Mouse (Mus musculus) G1E (cell line): Measurements from ENCODE around the gene Enpp1. TPM values are rescaled to one million over a fixed set of nuclear protein-coding genes. Genes with fewer than 3 reads are reported as not detected.

ENCODE experiments used
- ATAC-seq: 2 replicates; pipeline ENCODE4 v1.8.0; 2016; ENCODE audit warnings: mild to moderate bottlenecking; ENCODE audit not compliant: insufficient number of reproducible peaks, poor library complexity, low FRiP score, severe bottlenecking; ENCODE audit errors: extremely low read depth
- DNase-seq: peaks from one replicate; pipeline ENCODE4 v3.0.0; 2012; ENCODE audit warnings: low spot score
- H3K27me3 ChIP-seq: 2 replicates; pipeline ENCODE4 v1.6.1; 2012; ENCODE audit warnings: mild to moderate bottlenecking, low read length, inconsistent platforms; ENCODE audit not compliant: insufficient read depth
- H3K36me3 ChIP-seq: replicated peaks from 2 replicates; pipeline ENCODE3; 2012; ENCODE audit warnings: mild to moderate bottlenecking, inconsistent platforms
- H3K4me1 ChIP-seq: 2 replicates; pipeline ENCODE4 v1.6.1; 2012; ENCODE audit warnings: low read depth, low read length, inconsistent platforms, mixed read lengths; ENCODE audit not compliant: insufficient read depth
- H3K4me3 ChIP-seq: 2 replicates; pipeline ENCODE4 v1.5.1; 2012; ENCODE audit warnings: low read depth, mild to moderate bottlenecking, inconsistent platforms, low read length, moderate library complexity, mixed read lengths
- H3K9me3 ChIP-seq: replicated peaks from 2 replicates; pipeline ENCODE4 v1.6.1; 2012; ENCODE audit warnings: inconsistent platforms
- CTCF ChIP-seq: IDR thresholded peaks from 2 replicates; pipeline ENCODE4 v1.5.1; 2012; ENCODE audit warnings: low read depth, low read length, inconsistent platforms, mixed read lengths
- GATA1 ChIP-seq: IDR thresholded peaks from 2 replicates; pipeline ENCODE4 v1.6.1; 2012; ENCODE audit warnings: borderline replicate concordance, low read length, inconsistent platforms, mixed read lengths
- GATA2 ChIP-seq: IDR thresholded peaks from 2 replicates; pipeline ENCODE4 v1.6.1; 2012; ENCODE audit warnings: low read depth, low read length, inconsistent platforms, borderline replicate concordance
- POLR2AphosphoS5 ChIP-seq: IDR thresholded peaks from 2 replicates; pipeline ENCODE4 v1.6.1; 2012; ENCODE audit warnings: low read depth, low read length, inconsistent platforms; ENCODE audit not compliant: insufficient replicate concordance
- TAL1 ChIP-seq: conservative IDR thresholded peaks from 2 replicates; pipeline ENCODE4 v1.6.1; 2012; ENCODE audit warnings: low read depth, low read length, inconsistent platforms, mixed read lengths
- polyA plus RNA-seq: library from polyadenylated mRNA; stranded (reverse); fragments of >175 nt; gene quantifications from 2 replicates; pipeline ENCODE4 v1.2.3, GENCODE M21; 2012
- total RNA-seq, 2 experiments: library from RNA; stranded (forward) in 1 of 2; stranded (reverse) in 1 of 2; fragments of 200-1000 nt in 1 of 2; fragments of >200 nt in 1 of 2; fragmentation: Nextera tagmentation in 1 of 2; gene quantifications; 2 replicates each; pipeline ENCODE4 v1.2.3; 2014 to 2017

The Enpp1 gene
- total and polyA plus RNA-seq, 3 experiments: 0.16 to 0.23 TPM; not detected in 1

GRCm38 (mm10) chr10:24640186-24640875, 71.6 kb downstream of the Enpp1 start:
- TF ChIP-seq TAL1: no peak
- TF ChIP-seq GATA1: no peak
- no peak for TF ChIP-seq GATA2
- no peak for TF ChIP-seq CTCF
- TF ChIP-seq POLR2AphosphoS5: no peak
- ATAC-seq (no peak), DNase-seq (no peak)
- Histone ChIP-seq H3K9me3 (no peaks in the 10 kb centered on the region), H3K36me3 (no peaks in the 10 kb centered on the region), H3K4me3 (no peak overlapping the region), H3K4me1 (peaks cover 58% of the 10 kb centered on the region), H3K27me3 (no peaks in the 10 kb centered on the region)

- no peak for TF ChIP-seq GATA2
- no peak for TF ChIP-seq GATA1
- TF ChIP-seq CTCF: no peak
- TF ChIP-seq POLR2AphosphoS5: no peak
- TF ChIP-seq TAL1: no peak
- Histone ChIP-seq H3K36me3 (no peaks in the 10 kb centered on the region), H3K9me3 (no peaks in the 10 kb centered on the region), H3K4me1 (peaks cover 65% of the 10 kb centered on the region), H3K4me3 (no peak overlapping the region), H3K27me3 (no peaks in the 10 kb centered on the region)
- DNase-seq: no peak
- ATAC-seq: no peak
Observed at GRCm38 (mm10) chr10:24639596-24639995, 72.4 kb downstream of the Enpp1 start.

GRCm38 (mm10) chr10:24638306-24639070, 73.5 kb downstream of the Enpp1 start:
- no peak for DNase-seq
- Histone ChIP-seq H3K4me3 (no peak overlapping the region), H3K4me1 (peaks cover 72% of the 10 kb centered on the region), H3K9me3 (no peaks in the 10 kb centered on the region), H3K36me3 (no peaks in the 10 kb centered on the region), H3K27me3 (no peaks in the 10 kb centered on the region)
- no peak for ATAC-seq
- TF ChIP-seq TAL1 (no peak), GATA1 (no peak)

GRCm38 (mm10) chr10:24636986-24637385, 75.0 kb downstream of the Enpp1 start:
- ATAC-seq: no peak
- Histone ChIP-seq H3K9me3 (no peaks in the 10 kb centered on the region), H3K4me3 (no peak overlapping the region), H3K27me3 (no peaks in the 10 kb centered on the region), H3K4me1 (peaks cover 70% of the 10 kb centered on the region), H3K36me3 (no peaks in the 10 kb centered on the region)
- TF ChIP-seq GATA2 (no peak), POLR2AphosphoS5 (no peak), TAL1 (no peak), GATA1 (no peak), CTCF (no peak)
- no peak for DNase-seq

GRCm38 (mm10) chr10:24635884-24636283, 76.1 kb downstream of the Enpp1 start:
- H3K9me3 ChIP-seq: no peaks in the 10 kb centered on the region
- H3K36me3 ChIP-seq: no peaks in the 10 kb centered on the region
- ATAC-seq: no peak
- peak; percentile 60 for DNase-seq
- TF ChIP-seq CTCF (no peak), GATA2 (no peak), TAL1 (no peak), POLR2AphosphoS5 (no peak), GATA1 (no peak)
- no peaks in the 10 kb centered on the region for H3K27me3 ChIP-seq
- H3K4me1 ChIP-seq: peaks cover 71% of the 10 kb centered on the region
- H3K4me3 ChIP-seq: peak overlapping the region; percentile 55; the same call in 1 of the 2 replicates

- peak; percentile 86 for ATAC-seq
- Histone ChIP-seq H3K4me3 (peak overlapping the region; percentile 55; the same call in 1 of the 2 replicates), H3K27me3 (no peaks in the 10 kb centered on the region), H3K36me3 (no peaks in the 10 kb centered on the region), H3K9me3 (no peaks in the 10 kb centered on the region), H3K4me1 (peaks cover 70% of the 10 kb centered on the region)
- peak; percentile 72 for DNase-seq
- TF ChIP-seq CTCF (no peak), TAL1 (peak; percentile 75), GATA2 (no peak)
Observed at GRCm38 (mm10) chr10:24635331-24635815, 76.6 kb downstream of the Enpp1 start.
